Mouse (Mus musculus): ENCODE results near the gene Cep57l1.

DNA sequence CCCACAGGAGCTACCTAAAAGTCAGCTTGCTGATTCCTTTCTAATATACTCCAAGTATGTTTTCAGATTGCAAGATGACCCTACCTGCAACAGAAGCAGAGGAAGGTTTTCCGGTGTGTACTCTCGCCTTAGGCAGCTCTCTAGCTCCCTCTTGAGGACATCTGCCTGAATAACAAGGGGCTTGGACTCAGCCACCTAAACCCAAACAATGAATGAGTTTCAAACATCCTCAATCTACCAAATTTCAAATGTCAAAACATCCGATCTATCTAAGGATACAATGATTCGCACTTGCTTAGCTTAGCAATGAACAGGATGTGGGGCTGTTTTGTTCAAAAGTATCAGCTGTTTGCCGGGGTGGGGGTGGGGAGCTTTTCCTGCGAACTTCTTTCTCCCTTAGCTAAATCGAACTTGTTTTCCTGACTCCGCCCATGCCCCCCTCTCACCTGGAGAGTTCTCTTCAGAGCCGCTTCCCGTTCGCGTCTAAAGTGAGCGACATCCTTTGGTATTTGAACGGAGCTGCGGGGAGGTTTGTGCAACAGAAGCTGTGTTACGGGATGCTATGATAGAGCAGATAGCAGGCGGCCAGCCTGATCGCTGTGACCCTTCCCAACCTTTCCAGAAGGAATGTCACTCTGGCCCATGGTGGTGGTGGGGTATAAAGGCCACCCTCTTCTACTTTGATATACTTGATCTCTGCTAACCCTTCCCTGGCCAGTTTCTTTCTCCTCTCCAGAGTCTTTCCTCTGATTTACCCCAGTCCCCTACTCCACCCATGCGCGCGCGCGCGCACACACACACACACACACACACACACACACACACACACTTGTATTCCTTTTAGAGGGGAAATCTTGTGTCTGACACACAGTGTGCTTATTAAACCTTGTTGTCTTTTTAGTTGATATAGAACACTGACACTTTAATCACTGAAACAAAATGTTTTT is 119.5 kb downstream of the Cep57l1 start:
- TF ChIP-seq EP300 (IDR thresholded peaks at IDR 0.05; ENCODE audit: low read depth) (no peak), CTCF (IDR thresholded peaks at IDR 0.05; ENCODE audit: low read depth) (peak; percentile 82)

All from liver, embryonic 14.5 days (tissue).